In genomic region chr9:107984754-107985055, GRCm38 (mm10) we compare ENCODE assay signal across 8 mouse cellular contexts. TPM values are rescaled to one million over a fixed set of nuclear protein-coding genes. Genes with fewer than 3 reads are reported as not detected.
DNase-seq lines count a peak whose midpoint lies in the region; TF ChIP-seq lines count a peak whose summit lies in the region.

No protein-coding gene starts in this region.

- peak overlapping the region; percentile 94 for H3K4me3 ChIP-seq in heart, adult 2 months
- H3K4me3 ChIP-seq in bone marrow, adult 2 months (replicated peaks; ENCODE audit: control insufficient read depth, low read depth, low read length): peak overlapping the region; percentile 90
- peak overlapping the region; percentile 66 for H3K4me3 ChIP-seq in macrophage (ENCODE audit: inconsistent target)

- peak; percentile 41 to 53 for DNase-seq in heart, adult 2 months
- DNase-seq in heart, adult 8-10 months (ENCODE audit: low spot score): no peak
- peak; percentile 21 to 46 for DNase-seq in heart, postnatal 36 days
- no peak for DNase-seq in urinary bladder, postnatal 25 days (ENCODE audit: low spot score)
- no peak for DNase-seq in urinary bladder, postnatal 10 days (ENCODE audit: low spot score)
- no peak for DNase-seq in thymus, postnatal 25 days

- intact Hi-C loops in heart, adult 2 months (cut with DNase I): no loop called here
- intact Hi-C loops in heart, postnatal 36 days (cut with DNase I): loop anchor here (10.0 kb wide), 1 partner anchor 320 kb away; the partner anchor contains the start of genes Rhoa and Tcta

- no peak for TF ChIP-seq POLR2A in heart, adult 2 months (IDR thresholded peaks at IDR 0.05; ENCODE audit: insufficient read depth, low read depth, low read length)
- TF ChIP-seq POLR2A in bone marrow, adult 2 months (IDR thresholded peaks at IDR 0.05; ENCODE audit: borderline replicate concordance, control insufficient read depth, low read depth, low read length): no peak

- no peaks in the 10 kb centered on the region for H3K27me3 ChIP-seq in heart, adult 2 months (ENCODE audit: control insufficient read depth, insufficient read depth, low read length)

- peaks cover 22% of the 10 kb centered on the region for H3K4me1 ChIP-seq in heart, adult 2 months (ENCODE audit: control insufficient read depth, insufficient read depth, low read length)
- peaks cover 23% of the 10 kb centered on the region for H3K4me1 ChIP-seq in bone marrow, adult 2 months (ENCODE audit: control insufficient read depth, insufficient read depth, low read length)

- H3K36me3 ChIP-seq in heart, adult 2 months (ENCODE audit: control insufficient read depth, insufficient read depth, low read length): no peaks in the 10 kb centered on the region; the same call in 1 of the 2 replicates
- H3K36me3 ChIP-seq in macrophage (ENCODE audit: inconsistent target): peaks cover 21% of the 10 kb centered on the region

- no peak for TF ChIP-seq EP300 in heart, adult 2 months (IDR thresholded peaks at IDR 0.05; ENCODE audit: insufficient read depth, low read depth, low read length)

- WGBS in heart, adult 2 months: 38% methylated on average over 9 of the region's 9 CpGs
- 10% methylated on average over 9 of the region's 9 CpGs for WGBS in bone marrow, adult 2 months
- 18% methylated on average over 9 of the region's 9 CpGs for WGBS in macrophage (ENCODE audit: missing documents)

- no peak for TF ChIP-seq CTCF in heart, adult 2 months (IDR thresholded peaks at IDR 0.05)
- no peak for TF ChIP-seq CTCF in bone marrow, adult 2 months (IDR thresholded peaks at IDR 0.05; ENCODE audit: control insufficient read depth, insufficient read depth, low read length)

- no peaks in the 10 kb centered on the region for H3K79me2 ChIP-seq in heart, adult 2 months (replicated peaks; ENCODE audit: control insufficient read depth, insufficient read depth, low read length)
- peaks cover 4% of the 10 kb centered on the region; the same call in 1 of the 2 replicates for H3K79me2 ChIP-seq in macrophage (ENCODE audit: inconsistent target)

- peak overlapping the region; percentile 81 for H3K9ac ChIP-seq in heart, adult 2 months (ENCODE audit: low read depth, low read length)

- peak overlapping the region; percentile 97 for H3K27ac ChIP-seq in heart, adult 2 months
- peak overlapping the region; percentile 90 for H3K27ac ChIP-seq in bone marrow, adult 2 months (ENCODE audit: control insufficient read depth, insufficient read depth, low read depth, low read length, poor library complexity)
- H3K27ac ChIP-seq in macrophage: peak overlapping the region; percentile 89

RNA-seq across cellular contexts. Expression of gene Inka1, which starts 1.0 kb away (rescaled TPM):
- total RNA-seq in heart, adult 2 months (2021): 1 to 10 TPM; 4.8 to 8.3 TPM
- 12.6 and 15.7 TPM in 2 replicates for polyA plus RNA-seq in heart, adult 2 months (2012; rRNA removed)
- 1 to 10 TPM; 6.0 to 9.5 (median 9.0) TPM for total RNA-seq in heart, adult 8-10 months (2022)
- 27.9 and 32.3 TPM in 2 replicates for polyA plus RNA-seq in bone marrow, adult 2 months (2011; ENCODE audit: insufficient read depth, insufficient read length, low replicate concordance, missing spikeins)
- 10 to 100 TPM; 10.3 to 11.8 TPM for total RNA-seq in heart, postnatal 36 days (2021)
- total RNA-seq in macrophage (2018; cell fraction: chromatin; rRNA removed): 10 to 100 TPM in 1 of 26 experiments, 1 to 10 TPM in 21, under 1 TPM in 2, not detected in 2; 0.78 to 11.7 (median 3.4) TPM
- total RNA-seq in macrophage (2018; cell fraction: cytosol; rRNA removed): 10 to 100 TPM in 17 of 26 experiments, 1 to 10 TPM in 9; 1.9 to 25.9 (median 13.4) TPM
- 10 to 100 TPM in 2 of 26 experiments, 1 to 10 TPM in 23, not detected in 1; 1.2 to 14.3 (median 5.4) TPM for total RNA-seq in macrophage (2018; cell fraction: nucleus; rRNA removed)
- polyA plus RNA-seq in macrophage (2018): 5.7 to 14.7 TPM (median 13.6 TPM) in 3 replicates

RNA-seq across cellular contexts. Expression of gene Gm20661, which starts 1.8 kb away (rescaled TPM):
- not detected for total RNA-seq in heart, adult 2 months (2021)
- 0.32 and 1.2 TPM in 2 replicates for polyA plus RNA-seq in heart, adult 2 months (2012; rRNA removed)
- under 1 TPM in 1 of 4 experiments, not detected in 3; 0.25 TPM for total RNA-seq in heart, adult 8-10 months (2022)
- 4.7 TPM in 1 of 2 replicates, not detected in the other for polyA plus RNA-seq in bone marrow, adult 2 months (2011; ENCODE audit: insufficient read depth, insufficient read length, low replicate concordance, missing spikeins)
- under 1 TPM; 0.25 to 0.30 TPM for total RNA-seq in heart, postnatal 36 days (2021)
- total RNA-seq in macrophage (2018; cell fraction: chromatin; rRNA removed): 10 to 100 TPM in 1 of 26 experiments, 1 to 10 TPM in 25; 1.2 to 10.4 (median 4.3) TPM
- under 1 TPM in 7 of 26 experiments, not detected in 19; 0.10 to 0.26 (median 0.14) TPM for total RNA-seq in macrophage (2018; cell fraction: cytosol; rRNA removed)
- total RNA-seq in macrophage (2018; cell fraction: nucleus; rRNA removed): 1 to 10 TPM in 25 of 26 experiments, under 1 TPM in 1; 0.72 to 6.5 (median 2.3) TPM
- polyA plus RNA-seq in macrophage (2018): 0.16 to 0.26 TPM in 2 of 3 replicates, not detected in the other

RNA-seq across cellular contexts. Expression of gene Cdhr4, which starts 7.6 kb away (rescaled TPM):
- total RNA-seq in heart, adult 2 months (2021): 1 to 10 TPM in 1 of 2 experiments, under 1 TPM in 1; 0.20 to 1.1 TPM
- polyA plus RNA-seq in heart, adult 2 months (2012; rRNA removed): 2.0 and 8.8 TPM in 2 replicates
- under 1 TPM in 3 of 4 experiments, not detected in 1; 0.17 to 0.41 (median 0.19) TPM for total RNA-seq in heart, adult 8-10 months (2022)
- polyA plus RNA-seq in bone marrow, adult 2 months (2011; ENCODE audit: insufficient read depth, insufficient read length, low replicate concordance, missing spikeins): 10.6 and 23.4 TPM in 2 replicates
- 1 to 10 TPM in 1 of 2 experiments, under 1 TPM in 1; 0.14 to 1.0 TPM for total RNA-seq in heart, postnatal 36 days (2021)
- total RNA-seq in macrophage (2018; cell fraction: chromatin; rRNA removed): 10 to 100 TPM in 12 of 26 experiments, 1 to 10 TPM in 14; 2.0 to 20.4 (median 9.8) TPM
- 1 to 10 TPM in 3 of 26 experiments, under 1 TPM in 19, not detected in 4; 0.10 to 1.6 (median 0.39) TPM for total RNA-seq in macrophage (2018; cell fraction: cytosol; rRNA removed)
- 10 to 100 TPM in 4 of 26 experiments, 1 to 10 TPM in 22; 1.7 to 14.7 (median 6.3) TPM for total RNA-seq in macrophage (2018; cell fraction: nucleus; rRNA removed)
- 0.30 to 2.2 TPM in 2 of 3 replicates, not detected in the other for polyA plus RNA-seq in macrophage (2018)

RNA-seq across cellular contexts. Expression of gene Uba7, which starts 9.4 kb away (rescaled TPM):
- 10 to 100 TPM; 13.4 to 15.7 TPM for total RNA-seq in heart, adult 2 months (2021)
- 53.2 and 59.0 TPM in 2 replicates for polyA plus RNA-seq in heart, adult 2 months (2012; rRNA removed)
- total RNA-seq in heart, adult 8-10 months (2022): 10 to 100 TPM in 3 of 4 experiments, 1 to 10 TPM in 1; 8.8 to 20.8 (median 13.5) TPM
- polyA plus RNA-seq in bone marrow, adult 2 months (2011; ENCODE audit: insufficient read depth, insufficient read length, low replicate concordance, missing spikeins): 138 and 310 TPM in 2 replicates
- 10 to 100 TPM; 11.6 to 20.2 TPM for total RNA-seq in heart, postnatal 36 days (2021)
- 1,000 to 10,000 TPM in 12 of 26 experiments, 100 to 1,000 TPM in 14; 250 to 2,198 (median 954) TPM for total RNA-seq in macrophage (2018; cell fraction: chromatin; rRNA removed)
- 100 to 1,000 TPM in 13 of 26 experiments, 10 to 100 TPM in 13; 45.4 to 312 (median 100) TPM for total RNA-seq in macrophage (2018; cell fraction: cytosol; rRNA removed)
- 1,000 to 10,000 TPM in 4 of 26 experiments, 100 to 1,000 TPM in 22; 146 to 1,165 (median 457) TPM for total RNA-seq in macrophage (2018; cell fraction: nucleus; rRNA removed)
- 33.6 to 130 TPM (median 36.8 TPM) in 3 replicates for polyA plus RNA-seq in macrophage (2018)

RNA-seq across cellular contexts. Expression of gene Gm20662, which starts 11.4 kb away (rescaled TPM):
- 1 to 10 TPM; 1.4 to 1.8 TPM for total RNA-seq in heart, adult 2 months (2021)
- 2.3 and 3.0 TPM in 2 replicates for polyA plus RNA-seq in heart, adult 2 months (2012; rRNA removed)
- not detected for total RNA-seq in heart, adult 8-10 months (2022)
- not detected in 2 replicates for polyA plus RNA-seq in bone marrow, adult 2 months (2011; ENCODE audit: insufficient read depth, insufficient read length, low replicate concordance, missing spikeins)
- 1 to 10 TPM; 1.4 to 1.5 TPM for total RNA-seq in heart, postnatal 36 days (2021)
- 1 to 10 TPM in 15 of 26 experiments, under 1 TPM in 7, not detected in 4; 0.46 to 5.0 (median 1.7) TPM for total RNA-seq in macrophage (2018; cell fraction: chromatin; rRNA removed)
- 1 to 10 TPM in 17 of 26 experiments, under 1 TPM in 7, not detected in 2; 0.59 to 3.3 (median 1.7) TPM for total RNA-seq in macrophage (2018; cell fraction: cytosol; rRNA removed)
- total RNA-seq in macrophage (2018; cell fraction: nucleus; rRNA removed): 1 to 10 TPM in 14 of 26 experiments, under 1 TPM in 1, not detected in 11; 0.75 to 6.9 (median 2.0) TPM
- polyA plus RNA-seq in macrophage (2018): 1.0 to 1.3 TPM in 2 of 3 replicates, not detected in the other

Comparison
In these comparisons a context has a peak if more than half of its experiments do, and no peak if none do; other contexts are left out.
1. DNase-seq: peak in heart, adult 2 months (2 of 2) and heart, postnatal 36 days (2 of 2); none in heart, adult 8-10 months (single experiment), urinary bladder, postnatal 25 days (single experiment), urinary bladder, postnatal 10 days (single experiment) and thymus, postnatal 25 days (single experiment).
2. Peak in every context shown above with its lines, with median percentiles within 50 percentile points of each other: H3K27ac ChIP-seq and H3K4me3 ChIP-seq.